5 mouse cellular contexts compared by ENCODE assay signal in genomic region chr3:72517846-72518245, GRCm38 (mm10).
DNase-seq lines count a peak whose midpoint lies in the region; ATAC-seq and TF ChIP-seq lines count a peak whose summit lies in the region.
"Not testable (repeated sequence)": the region's sequence is repeated elsewhere in the genome, so short reads cannot be mapped to it uniquely, and the experiment has no call there.

No protein-coding gene starts in this region.

- TF ChIP-seq POLR2A in kidney, adult 2 months (IDR thresholded peaks at IDR 0.05; ENCODE audit: low read depth, low read length); small intestine, adult 2 months (IDR thresholded peaks at IDR 0.05; ENCODE audit: low read depth, low read length): not testable (repeated sequence)

- TF ChIP-seq CTCF in kidney, adult 2 months (conservative IDR thresholded peaks at IDR 0.05; ENCODE audit: insufficient read depth, insufficient read length, low read depth, low read length); small intestine, adult 2 months (IDR thresholded peaks at IDR 0.05; ENCODE audit: extremely low read depth, insufficient read length, insufficient replicate concordance, low read depth, low read length): not testable (repeated sequence)

- H3K36me3 ChIP-seq in intestine, embryonic 16.5 days (ENCODE audit: control insufficient read depth, insufficient read depth, low read length); kidney, adult 2 months (ENCODE audit: control insufficient read depth, insufficient read depth, low read length); small intestine, adult 2 months (ENCODE audit: control insufficient read depth, insufficient read depth, low read length): not testable (repeated sequence)

- not testable (repeated sequence) for H3K9me3 ChIP-seq in intestine, embryonic 16.5 days (ENCODE audit: control insufficient read depth, low read length)

- WGBS in intestine, embryonic 16.5 days: 60% methylated on average over 3 of the region's 3 CpGs
- WGBS in kidney, adult 2 months: 67% methylated on average over 3 of the region's 3 CpGs
- WGBS in small intestine, adult 2 months: 32% methylated on average over 3 of the region's 3 CpGs

- not testable (repeated sequence) for H3K27me3 ChIP-seq in intestine, embryonic 16.5 days (replicated peaks; ENCODE audit: control insufficient read depth, insufficient read depth, low read length); kidney, adult 2 months (replicated peaks; ENCODE audit: control insufficient read depth, insufficient read depth, low read length); small intestine, adult 2 months (ENCODE audit: control insufficient read depth, insufficient read depth, low read length)

- ATAC-seq in intestine, embryonic 16.5 days: peak; percentile 92

- not testable (repeated sequence) for H3K4me2 ChIP-seq in intestine, embryonic 16.5 days (ENCODE audit: low read depth, low read length)

- H3K9ac ChIP-seq in intestine, embryonic 16.5 days (ENCODE audit: low read depth, low read length): not testable (repeated sequence)

- H3K4me1 ChIP-seq in intestine, embryonic 16.5 days (ENCODE audit: control insufficient read depth, insufficient read depth, low read length); kidney, adult 2 months (ENCODE audit: control insufficient read depth, insufficient read depth, low read length); small intestine, adult 2 months (ENCODE audit: control insufficient read depth, insufficient read depth, insufficient read length, low read length): not testable (repeated sequence)

- DNase-seq in ES-CJ7 (ENCODE audit: low read depth, low spot score) (peak; percentile 6), ZHBTc4 (ENCODE audit: low read depth, low spot score) (peak; percentile 21)
- DNase-seq in kidney, adult 2 months: peak; percentile 12

- not testable (repeated sequence) for H3K27ac ChIP-seq in intestine, embryonic 16.5 days (ENCODE audit: low read length); kidney, adult 2 months (ENCODE audit: insufficient read depth, low read depth, low read length)
- H3K27ac ChIP-seq in small intestine, adult 2 months (ENCODE audit: insufficient read depth, low read depth, low read length): peak overlapping the region; percentile 75

- H3K4me3 ChIP-seq in intestine, embryonic 16.5 days (ENCODE audit: low read length); kidney, adult 2 months (ENCODE audit: insufficient read depth, low read depth, low read length); small intestine, adult 2 months (ENCODE audit: low read depth, low read length): not testable (repeated sequence)
